Mouse (Mus musculus) neural tube, postnatal 0 days (tissue): ENCODE data around the gene Arhgef11. TPM values are rescaled to one million over a fixed set of nuclear protein-coding genes. Genes with fewer than 3 reads are reported as not detected.

Source experiments
- microRNA-seq: library from miRNA; unstranded; fragments of <30 nt; microRNA quantifications from one replicate; pipeline ENCODE4, GENCODE M21; 2016
- polyA plus RNA-seq: library from polyadenylated mRNA; unstranded; fragments of >200 nt; fragmentation: Nextera tagmentation; extraction: Ambion mirVana; gene quantifications from 2 replicates; pipeline ENCODE4 v1.2.1, GENCODE M21; 2015

Arhgef11 gene
- polyA plus RNA-seq = 16.2 and 19.8 TPM in 2 replicates

GRCm38 (mm10) chr3:87616957-87617810 is at the start of gene Arhgef11:
Gene Arhgef11 (plus strand): TSS chr3:87617559.

GRCm38 (mm10) chr3:87748431-87748830 is 131.1 kb downstream of the Arhgef11 start, which contains the start of gene Lrrc71:
Gene Lrrc71 (minus strand): TSS chr3:87748625.

Small RNA genes within 50 kb of the gene (microRNA-seq; reads per million reads assigned to microRNA genes)
- not detected for gene Gm24109

Other genes starting within 250 kb of the Arhgef11 start
- gene Fcrl1, start 241.2 kb upstream of the Arhgef11 start, polyA plus RNA-seq = 0.22 TPM in 1 of 2 replicates, not detected in the other
- not detected in 2 replicates for gene Fcrl5, start 181.8 kb upstream of the Arhgef11 start, polyA plus RNA-seq
- gene Etv3, start 92.2 kb upstream of the Arhgef11 start, polyA plus RNA-seq = 6.9 and 8.0 TPM in 2 replicates
- 1.4 TPM in 2 replicates for gene Lrrc71, start 131.1 kb downstream of the Arhgef11 start, polyA plus RNA-seq
- 1.9 and 13.1 TPM in 2 replicates for gene Ntrk1, start 177.6 kb downstream of the Arhgef11 start, polyA plus RNA-seq
- 0.19 and 0.23 TPM in 2 replicates for gene Insrr, start 179.4 kb downstream of the Arhgef11 start, polyA plus RNA-seq
- 7.2 and 7.6 TPM in 2 replicates for gene Pear1, start 206.7 kb downstream of the Arhgef11 start, polyA plus RNA-seq
- not detected in 2 replicates for gene Sh2d2a, start 229.2 kb downstream of the Arhgef11 start, polyA plus RNA-seq